In genomic region chr1:99774144-99774543, GRCm38 (mm10) we compare ENCODE assay signal across 8 mouse cellular contexts. TPM values are rescaled to one million over a fixed set of nuclear protein-coding genes. Genes with fewer than 3 reads are reported as not detected.
A peak's percentile ranks its signal among the peaks of the same experiment; 100 is the strongest.
DNase-seq lines count a peak whose midpoint lies in the region; ATAC-seq and TF ChIP-seq lines count a peak whose summit lies in the region.

No protein-coding gene starts in this region.

- no peak for ATAC-seq in liver, postnatal 0 days
- peak; percentile 73 for ATAC-seq in hindbrain, postnatal 0 days
- ATAC-seq in midbrain, embryonic 14.5 days (ENCODE audit: low FRiP score, low TSS enrichment) = peak; percentile 51; the same call in 1 of the 2 replicates
- no peak for ATAC-seq in granulocyte monocyte progenitor cell, adult 5-6 weeks (replicated peaks; ENCODE audit: poor library complexity, severe bottlenecking)

- H3K27ac ChIP-seq in liver, postnatal 0 days (ENCODE audit: low read depth) = no peak overlapping the region
- H3K27ac ChIP-seq in hindbrain, postnatal 0 days = no peak overlapping the region
- no peak overlapping the region for H3K27ac ChIP-seq in midbrain, embryonic 14.5 days (replicated peaks; ENCODE audit: low read depth, low read length)

- no peak for TF ChIP-seq EP300 in liver, postnatal 0 days (IDR thresholded peaks at IDR 0.05; ENCODE audit: low read depth)

- 7% methylated on average over 4 of the region's 4 CpGs for WGBS in liver, postnatal 0 days (ENCODE audit: insufficient replicate concordance)
- WGBS in hindbrain, postnatal 0 days = 4% methylated on average over 4 of the region's 4 CpGs
- 6% methylated on average over 4 of the region's 4 CpGs for WGBS in midbrain, embryonic 14.5 days

- no peaks in the 10 kb centered on the region for H3K27me3 ChIP-seq in liver, postnatal 0 days (ENCODE audit: insufficient read depth, low read length)
- no peaks in the 10 kb centered on the region for H3K27me3 ChIP-seq in hindbrain, postnatal 0 days (ENCODE audit: insufficient read depth, low read length)
- H3K27me3 ChIP-seq in midbrain, embryonic 14.5 days (ENCODE audit: control insufficient read depth, insufficient read depth, low read length) = no peaks in the 10 kb centered on the region

- no peak overlapping the region for H3K4me3 ChIP-seq in liver, postnatal 0 days (ENCODE audit: low read depth, low read length)
- peak overlapping the region; percentile 45 for H3K4me3 ChIP-seq in hindbrain, postnatal 0 days (ENCODE audit: low read length)
- peak overlapping the region; percentile 43 for H3K4me3 ChIP-seq in midbrain, embryonic 14.5 days (replicated peaks; ENCODE audit: low read depth, low read length)

- peak; percentile 41 for TF ChIP-seq CTCF in liver, postnatal 0 days (IDR thresholded peaks at IDR 0.05; ENCODE audit: low read depth)
- peak; percentile 71 for TF ChIP-seq CTCF in hindbrain, postnatal 0 days (IDR thresholded peaks at IDR 0.05; ENCODE audit: low read depth)

- H3K9me3 ChIP-seq in liver, postnatal 0 days (ENCODE audit: low read length) = no peaks in the 10 kb centered on the region
- no peaks in the 10 kb centered on the region for H3K9me3 ChIP-seq in hindbrain, postnatal 0 days (ENCODE audit: low read length)
- H3K9me3 ChIP-seq in midbrain, embryonic 14.5 days (ENCODE audit: control insufficient read depth, low read length) = no peaks in the 10 kb centered on the region

- no peak overlapping the region for H3K9ac ChIP-seq in liver, postnatal 0 days (replicated peaks)
- H3K9ac ChIP-seq in hindbrain, postnatal 0 days (replicated peaks; ENCODE audit: low read length) = no peak overlapping the region
- H3K9ac ChIP-seq in midbrain, embryonic 14.5 days (replicated peaks; ENCODE audit: low read length) = no peak overlapping the region

- DNase-seq in liver, postnatal 0 days = no peak
- DNase-seq in liver = no peak
- peak; percentile 61 for DNase-seq in embryo, embryonic 11 days
- DNase-seq in hindbrain, postnatal 0 days (ENCODE audit: low spot score) = peak; percentile 83
- peak; percentile 89 for DNase-seq in midbrain, embryonic 14.5 days
- no peak for DNase-seq in thymus, postnatal 4 days
- no peak for DNase-seq in lung, postnatal 4 days

- no peaks in the 10 kb centered on the region for H3K36me3 ChIP-seq in liver, postnatal 0 days (replicated peaks; ENCODE audit: insufficient read depth, low read length)
- no peaks in the 10 kb centered on the region for H3K36me3 ChIP-seq in hindbrain, postnatal 0 days (ENCODE audit: insufficient read depth, low read length)
- no peaks in the 10 kb centered on the region for H3K36me3 ChIP-seq in midbrain, embryonic 14.5 days (ENCODE audit: control insufficient read depth, insufficient read depth, low read length)

- no peaks in the 10 kb centered on the region for H3K4me1 ChIP-seq in liver, postnatal 0 days (ENCODE audit: insufficient read depth)
- no peaks in the 10 kb centered on the region for H3K4me1 ChIP-seq in hindbrain, postnatal 0 days (ENCODE audit: insufficient read depth, low read length)
- H3K4me1 ChIP-seq in midbrain, embryonic 14.5 days (ENCODE audit: control insufficient read depth, insufficient read depth, low read length) = no peaks in the 10 kb centered on the region

- H3K4me2 ChIP-seq in liver, postnatal 0 days (ENCODE audit: low read depth, low read length) = no peak overlapping the region
- H3K4me2 ChIP-seq in hindbrain, postnatal 0 days (ENCODE audit: low read depth, low read length) = peak overlapping the region; percentile 59
- peak overlapping the region; percentile 65 for H3K4me2 ChIP-seq in midbrain, embryonic 14.5 days (ENCODE audit: low read length)

RNA-seq across cellular contexts. Expression of gene Cntnap5b, which starts 1.6 kb away (rescaled TPM):
- polyA plus RNA-seq in liver, postnatal 0 days (2015; fragmentation: Nextera tagmentation; extraction: Ambion mirVana) = not detected in 2 replicates
- 16.1 and 16.5 TPM in 2 replicates for total RNA-seq in hindbrain, postnatal 0 days (2014; rRNA removed)
- 2.7 and 3.1 TPM in 2 replicates for polyA plus RNA-seq in hindbrain, postnatal 0 days (2015; fragmentation: Nextera tagmentation; extraction: Ambion mirVana)
- 3.7 TPM in 2 replicates for polyA plus RNA-seq in midbrain, embryonic 14.5 days (2014; fragmentation: Nextera tagmentation; extraction: Ambion mirVana)
- total RNA-seq in granulocyte monocyte progenitor cell, adult 5-6 weeks (2014; fragmentation: Nextera tagmentation) = not detected in 2 replicates
- not detected in 2 replicates for total RNA-seq in granulocyte monocyte progenitor cell, adult 5-6 weeks (2017)

Comparison
In these comparisons a context has a peak if more than half of its experiments do, and no peak if none do; other contexts are left out.
1. ATAC-seq: peak in hindbrain, postnatal 0 days (single experiment) and midbrain, embryonic 14.5 days (single experiment); none in liver, postnatal 0 days (single experiment) and granulocyte monocyte progenitor cell, adult 5-6 weeks (single experiment).
2. DNase-seq: peak in embryo, embryonic 11 days (single experiment), hindbrain, postnatal 0 days (single experiment) and midbrain, embryonic 14.5 days (single experiment); none in liver, postnatal 0 days (single experiment), liver (single experiment), thymus, postnatal 4 days (single experiment) and lung, postnatal 4 days (0 of 2).